Mouse (Mus musculus) intestine, embryonic 15.5 days (tissue): ENCODE measurements around the gene Vps11. TPM values are rescaled to one million over a fixed set of nuclear protein-coding genes. Genes with fewer than 3 reads are reported as not detected.
"Not testable (repeated sequence)": the region's sequence is repeated elsewhere in the genome, so short reads cannot be mapped to it uniquely, and the experiment has no call there.

ENCODE experiments used
- ATAC-seq: fragments of 200-750 bp; cut with Nextera tagmentation; 2 replicates; pipeline ENCODE4 v1.8.0; 2017; ENCODE audit warnings: moderate TSS enrichment, moderate library complexity
- H3K27ac ChIP-seq: fragments of 300-500 bp; sonication (generic); 2 replicates; pipeline ENCODE4 v1.5.1; 2015; ENCODE audit warnings: mild to moderate bottlenecking, inconsistent platforms
- H3K27me3 ChIP-seq: fragments of 300-500 bp; sonication (generic); replicated peaks from 2 replicates; pipeline ENCODE4 v1.6.1; 2015; ENCODE audit warnings: inconsistent platforms
- H3K36me3 ChIP-seq: fragments of 300-500 bp; sonication (generic); 2 replicates; pipeline ENCODE4 v1.6.1; 2015; ENCODE audit warnings: inconsistent platforms
- H3K4me1 ChIP-seq: fragments of 300-500 bp; sonication (generic); replicated peaks from 2 replicates; pipeline ENCODE4 v1.6.1; 2015; ENCODE audit warnings: inconsistent platforms
- H3K4me2 ChIP-seq: fragments of 300-500 bp; sonication (generic); replicated peaks from 2 replicates; pipeline ENCODE4 v1.6.1; 2015; ENCODE audit warnings: mild to moderate bottlenecking, inconsistent platforms
- H3K4me3 ChIP-seq: fragments of 300-500 bp; sonication (generic); replicated peaks from 2 replicates; pipeline ENCODE4 v1.5.1; 2015; ENCODE audit warnings: inconsistent platforms
- H3K9ac ChIP-seq: fragments of 300-500 bp; sonication (generic); 2 replicates; pipeline ENCODE4 v1.6.1; 2015; ENCODE audit warnings: inconsistent platforms
- H3K9me3 ChIP-seq: fragments of 300-500 bp; sonication (generic); 2 replicates; pipeline ENCODE4 v1.6.1; 2016; ENCODE audit warnings: inconsistent platforms
- WGBS: fragments of 180-500 bp; shearing (Covaris S2); methylation state at CpG from one replicate; pipeline ENCODE4 v1.1.7; 2015; 5-methylcytosine and 5-hydroxymethylcytosine counted together
- polyA plus RNA-seq: library from polyadenylated mRNA; unstranded; fragments of >200 nt; fragmentation: Nextera tagmentation; extraction: Ambion mirVana; gene quantifications from 2 replicates; pipeline ENCODE4 v1.2.1, GENCODE M21; 2015

The Vps11 gene
- polyA plus RNA-seq, result 28.9 and 30.3 TPM in 2 replicates

DNA sequence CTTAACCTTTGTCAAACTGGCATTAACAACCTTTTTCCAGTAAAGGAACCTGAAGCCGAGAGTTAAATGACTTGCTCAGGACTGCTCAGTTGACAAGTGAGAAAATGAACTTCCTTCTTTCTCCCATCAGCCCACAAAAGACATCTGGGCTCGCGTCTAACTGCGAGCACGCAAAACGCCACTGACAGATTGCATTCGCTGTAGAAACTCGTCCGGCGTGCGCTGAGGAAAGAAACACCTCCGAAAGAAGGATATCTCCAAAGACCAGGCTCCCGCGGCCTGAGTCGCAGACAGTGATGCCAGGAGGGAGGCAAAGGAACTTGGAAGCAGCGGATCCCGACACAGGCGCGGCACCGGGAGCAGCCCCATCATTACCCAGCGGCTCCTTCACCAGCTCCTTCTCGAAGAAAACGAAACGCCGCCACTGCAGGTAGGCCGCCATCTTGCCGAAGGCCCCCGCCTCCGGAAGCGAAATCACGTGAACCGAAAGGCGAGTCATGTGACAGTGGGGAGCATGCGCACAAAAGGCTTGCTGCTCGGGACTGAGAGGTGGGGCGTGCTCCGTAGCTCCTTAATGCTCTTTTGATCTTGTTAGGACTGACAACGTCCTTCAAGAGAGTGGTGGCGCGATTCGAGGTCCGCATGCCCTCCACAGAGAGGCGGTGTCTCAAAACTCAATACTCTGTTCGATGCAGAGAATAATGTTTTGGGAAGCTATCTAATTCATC lies at the start of gene Vps11:
Gene Vps11 (minus strand): TSS at position 481 of the 728 bp plus-strand sequence.
- Histone ChIP-seq H3K4me1 (peaks cover 8% of the 10 kb centered on the region), H3K27me3 (no peaks in the 10 kb centered on the region), H3K36me3 (peaks cover 11% of the 10 kb centered on the region), H3K9ac (peak within 1 kb of the TSS; percentile 73), H3K9me3 (no peaks in the 10 kb centered on the region), H3K4me3 (peak within 1 kb of the TSS; percentile 81), H3K27ac (peak within 1 kb of the TSS; percentile 75), H3K4me2 (peak within 1 kb of the TSS; percentile 63)
- ATAC-seq, result peak; percentile 95
- under 1% methylated on average over 44 of the region's 44 CpGs for WGBS

DNA sequence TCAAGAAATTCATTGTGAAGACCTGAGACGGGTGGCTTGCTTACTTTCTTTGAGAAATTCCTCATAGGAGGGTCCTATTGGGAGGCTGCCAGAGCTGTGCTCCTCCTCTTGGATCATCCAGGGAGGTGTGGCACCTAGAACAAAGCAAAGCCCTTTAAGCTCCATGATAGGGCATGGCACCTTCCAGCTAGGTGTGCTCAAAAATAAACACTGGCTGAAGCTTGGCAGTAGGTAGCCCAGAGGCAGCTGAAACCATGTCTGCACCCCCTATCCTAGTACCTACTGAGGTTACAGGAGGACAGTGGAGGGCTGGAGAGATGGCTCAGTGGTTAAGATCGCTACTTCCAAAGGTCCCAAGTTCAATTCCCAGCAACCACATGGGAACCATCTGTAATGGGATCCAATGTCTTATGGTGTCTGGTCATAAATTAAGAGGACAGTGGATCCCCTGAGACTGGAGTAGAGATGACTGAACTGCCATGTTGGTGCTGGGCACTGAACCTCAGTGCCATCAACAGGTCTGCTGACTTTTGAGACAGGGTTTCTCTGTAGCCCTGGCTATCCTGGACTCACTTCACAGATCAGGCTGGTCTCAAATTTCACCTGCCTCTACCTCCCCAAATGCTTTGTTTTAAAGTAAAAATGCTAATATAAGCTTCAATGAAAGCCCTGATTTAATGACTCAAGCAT lies 49.3 kb upstream of the Vps11 start:
- Histone ChIP-seq H3K36me3 (peaks cover 24% of the 10 kb centered on the region), H3K27ac (no peak overlapping the region), H3K4me2 (no peak overlapping the region), H3K9ac (no peak overlapping the region), H3K9me3 (no peaks in the 10 kb centered on the region), H3K27me3 (no peaks in the 10 kb centered on the region), H3K4me3 (no peak overlapping the region), H3K4me1 (peaks cover 6% of the 10 kb centered on the region; the same call in 1 of the 2 replicates)
- WGBS, result 85% methylated on average over 2 of the region's 2 CpGs
- no peak for ATAC-seq

DNA sequence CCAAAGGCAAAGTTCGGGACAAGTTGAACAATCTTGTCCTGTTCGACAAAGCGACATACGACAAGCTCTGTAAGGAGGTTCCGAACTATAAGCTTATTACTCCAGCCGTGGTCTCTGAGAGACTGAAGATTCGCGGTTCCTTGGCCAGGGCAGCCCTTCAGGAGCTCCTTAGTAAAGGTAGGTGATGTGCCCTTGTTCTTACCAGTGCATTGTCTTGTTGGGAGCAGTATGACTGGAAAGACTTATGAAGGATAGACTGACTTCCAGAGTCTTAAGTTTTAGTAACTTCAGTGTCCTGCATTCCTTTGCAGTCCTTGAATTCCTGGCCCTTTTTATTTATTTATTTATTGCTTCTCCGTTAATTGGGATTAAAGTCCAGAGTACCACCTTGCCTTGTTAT lies 47.2 kb upstream of the Vps11 start:
- not testable (repeated sequence) for H3K4me1 ChIP-seq, H3K9me3 ChIP-seq, H3K27me3 ChIP-seq, H3K27ac ChIP-seq, ATAC-seq
- H3K36me3 ChIP-seq, result peaks cover 36% of the 10 kb centered on the region
- peak overlapping the region; percentile 83 for H3K4me3 ChIP-seq
- peak overlapping the region; percentile 91; the same call in 1 of the 2 replicates for H3K9ac ChIP-seq
- peak overlapping the region; percentile 59 for H3K4me2 ChIP-seq
- 70% methylated on average over 9 of the region's 9 CpGs for WGBS

GRCm38 (mm10) chr9:44407752-44408097 lies 46.3 kb upstream of the Vps11 start:
- peaks cover 35% of the 10 kb centered on the region for H3K36me3 ChIP-seq
- no peaks in the 10 kb centered on the region for H3K27me3 ChIP-seq
- no peak for ATAC-seq

DNA sequence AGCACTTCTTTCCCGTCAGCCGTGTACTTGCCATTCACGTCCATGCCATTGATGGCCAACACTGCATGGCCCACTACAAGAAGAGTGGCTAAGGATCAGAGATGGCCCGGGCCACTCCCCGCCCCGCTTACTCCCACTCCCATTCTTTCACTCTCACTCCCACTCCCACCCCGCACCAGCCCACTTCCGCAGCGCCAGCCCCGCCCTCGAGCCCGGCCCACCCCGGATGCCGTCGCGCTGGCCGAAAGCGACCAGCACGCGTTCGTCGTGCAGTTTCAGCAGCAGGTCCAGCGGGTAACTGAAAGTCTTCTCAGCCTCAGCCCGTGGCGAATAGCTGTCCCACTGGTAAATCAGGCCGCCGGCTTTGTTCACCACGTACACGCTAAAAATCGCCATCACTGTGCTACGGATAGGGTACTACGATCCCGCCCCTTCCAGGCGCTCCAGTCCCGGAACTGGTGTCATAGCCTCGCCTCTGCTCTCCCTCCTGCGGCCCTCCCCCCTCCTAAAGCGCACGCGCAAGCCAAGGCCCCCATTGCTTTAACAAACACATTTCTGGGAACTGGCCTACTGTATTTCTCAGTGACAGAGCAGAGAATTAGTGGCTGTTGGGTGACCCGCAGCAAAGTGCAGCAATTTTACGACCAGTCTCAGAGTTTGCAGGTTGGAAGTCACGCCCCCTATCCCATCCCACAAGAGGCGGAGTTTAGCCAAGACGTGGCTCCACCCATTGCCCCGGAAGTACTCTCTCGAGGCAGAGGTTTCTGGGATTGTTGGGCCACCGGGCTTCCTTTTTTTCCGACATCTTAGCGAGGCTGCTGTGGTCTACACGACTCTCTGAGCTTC lies 45.7 kb upstream of the Vps11 start, which contains the start of the genes Rps25 and Trappc4:
Gene Rps25 (plus strand): TSS at position 234 of the 846 bp plus-strand sequence.
Gene Trappc4 (minus strand): TSS at position 695 of the 846 bp plus-strand sequence.
- peak within 1 kb of the TSS; percentile 95 for H3K27ac ChIP-seq
- peak within 1 kb of the TSS; percentile 83 for H3K4me3 ChIP-seq
- H3K36me3 ChIP-seq, result peaks cover 38% of the 10 kb centered on the region
- no peaks in the 10 kb centered on the region for H3K27me3 ChIP-seq
- H3K9ac ChIP-seq, result peak within 1 kb of the TSS; percentile 91
- H3K4me2 ChIP-seq, result peak within 1 kb of the TSS; percentile 63
- H3K4me1 ChIP-seq, result peaks cover 6% of the 10 kb centered on the region; the same call in 1 of the 2 replicates
- peak; percentile 96 for ATAC-seq
- no peaks in the 10 kb centered on the region for H3K9me3 ChIP-seq
- WGBS, result under 1% methylated on average over 51 of the region's 51 CpGs

More at GRCm38 (mm10) chr9:44407752-44408097, 46.3 kb upstream of the Vps11 start:
- peak overlapping the region; percentile 83 for H3K4me3 ChIP-seq
- peak overlapping the region; percentile 91 for H3K9ac ChIP-seq
- peaks cover 6% of the 10 kb centered on the region; the same call in 1 of the 2 replicates for H3K4me1 ChIP-seq
- peak overlapping the region; percentile 95 for H3K27ac ChIP-seq
- peak overlapping the region; percentile 59 for H3K4me2 ChIP-seq
- H3K9me3 ChIP-seq, result no peaks in the 10 kb centered on the region
- under 1% methylated on average over 23 of the region's 24 CpGs for WGBS

GRCm38 (mm10) chr9:44405011-44405410 lies 43.5 kb upstream of the Vps11 start:
- Histone ChIP-seq H3K27ac (no peak overlapping the region), H3K27me3 (no peaks in the 10 kb centered on the region), H3K9me3 (no peaks in the 10 kb centered on the region), H3K36me3 (peaks cover 45% of the 10 kb centered on the region), H3K4me1 (peaks cover 12% of the 10 kb centered on the region; the same call in 1 of the 2 replicates), H3K4me2 (no peak overlapping the region), H3K4me3 (no peak overlapping the region), H3K9ac (no peak overlapping the region)
- ATAC-seq, result no peak
- WGBS, result 61% methylated on average over 3 of the region's 3 CpGs

GRCm38 (mm10) chr9:44401081-44401480 lies 39.6 kb upstream of the Vps11 start:
- H3K9ac ChIP-seq, result no peak overlapping the region
- H3K4me2 ChIP-seq, result no peak overlapping the region
- WGBS, result 68% methylated on average over 4 of the region's 4 CpGs
- H3K27ac ChIP-seq, result 0 out of 2 replicates have a peak overlapping the region, but pooled peaks have one; percentile 6
- peaks cover 20% of the 10 kb centered on the region; the same call in 1 of the 2 replicates for H3K4me1 ChIP-seq
- peaks cover 39% of the 10 kb centered on the region for H3K36me3 ChIP-seq
- ATAC-seq, result no peak
- no peak overlapping the region for H3K4me3 ChIP-seq
- H3K27me3 ChIP-seq, result no peaks in the 10 kb centered on the region
- no peaks in the 10 kb centered on the region for H3K9me3 ChIP-seq

DNA sequence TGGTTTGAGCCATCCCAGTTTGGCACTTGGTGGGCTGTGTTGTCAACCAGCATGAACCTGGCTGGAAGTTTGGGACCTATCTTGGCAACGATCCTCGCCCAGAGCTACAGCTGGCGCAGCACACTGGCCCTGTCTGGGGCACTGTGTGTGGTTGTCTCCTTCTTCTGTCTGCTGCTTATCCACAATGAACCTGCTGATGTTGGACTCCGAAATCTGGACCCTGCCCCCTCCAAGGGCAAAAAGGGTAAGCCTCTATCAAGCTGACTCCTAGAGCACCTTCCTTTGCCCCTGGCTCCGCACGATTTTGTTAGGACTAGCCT lies 38.3 kb upstream of the Vps11 start:
- peaks cover 36% of the 10 kb centered on the region for H3K36me3 ChIP-seq
- H3K4me1 ChIP-seq, result peaks cover 18% of the 10 kb centered on the region; the same call in 1 of the 2 replicates
- no peak overlapping the region for H3K27ac ChIP-seq
- H3K4me3 ChIP-seq, result 0 out of 2 replicates have a peak overlapping the region, but pooled peaks have one; percentile 63
- WGBS, result 90% methylated on average over 6 of the region's 6 CpGs
- H3K27me3 ChIP-seq, result no peaks in the 10 kb centered on the region
- H3K4me2 ChIP-seq, result no peak overlapping the region; the same call in 1 of the 2 replicates
- no peak for ATAC-seq
- no peak overlapping the region for H3K9ac ChIP-seq
- no peaks in the 10 kb centered on the region for H3K9me3 ChIP-seq

GRCm38 (mm10) chr9:44399114-44399794 lies 37.8 kb upstream of the Vps11 start:
- H3K9me3 ChIP-seq, result no peaks in the 10 kb centered on the region
- ATAC-seq, result no peak
- peak overlapping the region; percentile 79 for H3K9ac ChIP-seq
- no peak overlapping the region for H3K27ac ChIP-seq
- H3K4me3 ChIP-seq, result peak overlapping the region; percentile 63
- peaks cover 32% of the 10 kb centered on the region for H3K36me3 ChIP-seq
- peaks cover 18% of the 10 kb centered on the region; the same call in 1 of the 2 replicates for H3K4me1 ChIP-seq
- H3K4me2 ChIP-seq, result peak overlapping the region; percentile 79
- H3K27me3 ChIP-seq, result no peaks in the 10 kb centered on the region
- 72% methylated on average over 13 of the region's 13 CpGs for WGBS

DNA sequence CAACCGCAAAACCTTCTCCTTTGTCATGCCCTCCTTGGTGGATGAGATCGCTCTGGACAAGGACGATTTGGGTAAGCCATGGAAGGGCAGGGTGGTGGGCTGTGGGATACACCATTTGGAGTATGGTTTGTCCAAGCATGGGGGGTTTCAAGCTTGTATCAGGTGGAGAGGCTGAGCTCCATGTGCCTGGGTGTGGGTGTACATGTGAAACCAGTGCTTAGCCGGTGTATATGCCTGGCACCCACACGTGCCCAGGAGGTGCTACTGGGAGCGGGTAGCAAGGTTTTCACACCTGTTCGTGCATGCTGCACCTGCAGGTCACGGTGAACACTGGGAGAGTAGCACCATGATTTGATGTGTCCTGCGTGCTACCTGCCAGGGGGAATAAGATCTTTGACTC lies 37.1 kb upstream of the Vps11 start:
- peaks cover 18% of the 10 kb centered on the region; the same call in 1 of the 2 replicates for H3K4me1 ChIP-seq
- no peak for ATAC-seq
- H3K36me3 ChIP-seq, result peaks cover 26% of the 10 kb centered on the region
- H3K9ac ChIP-seq, result peak overlapping the region; percentile 79
- H3K4me3 ChIP-seq, result peak overlapping the region; percentile 63
- no peaks in the 10 kb centered on the region for H3K9me3 ChIP-seq
- no peaks in the 10 kb centered on the region for H3K27me3 ChIP-seq
- peak overlapping the region; percentile 85 for H3K27ac ChIP-seq
- WGBS, result 64% methylated on average over 9 of the region's 9 CpGs
- H3K4me2 ChIP-seq, result peak overlapping the region; percentile 79

- peak; percentile 10; the same call in 1 of the 2 replicates for ATAC-seq
These were observed 36.6 kb upstream of the Vps11 start for GRCm38 (mm10) chr9:44398087-44398486.

More at GRCm38 (mm10) chr9:44398087-44398486, 36.6 kb upstream of the Vps11 start:
- Histone ChIP-seq H3K4me1 (peaks cover 18% of the 10 kb centered on the region; the same call in 1 of the 2 replicates), H3K36me3 (peaks cover 23% of the 10 kb centered on the region), H3K27me3 (no peaks in the 10 kb centered on the region), H3K4me3 (peak overlapping the region; percentile 63), H3K27ac (peak overlapping the region; percentile 85), H3K4me2 (peak overlapping the region; percentile 79), H3K9ac (peak overlapping the region; percentile 79), H3K9me3 (no peaks in the 10 kb centered on the region)
- WGBS, result 19% methylated on average over 4 of the region's 4 CpGs
